Mouse (Mus musculus) cerebellum, adult 9-10 months (tissue): ENCODE data around the gene Adap1.

Experiments
- DNase-seq: peaks from one replicate; pipeline ENCODE4 v3.0.0; 2022

Adap1 gene

DNA sequence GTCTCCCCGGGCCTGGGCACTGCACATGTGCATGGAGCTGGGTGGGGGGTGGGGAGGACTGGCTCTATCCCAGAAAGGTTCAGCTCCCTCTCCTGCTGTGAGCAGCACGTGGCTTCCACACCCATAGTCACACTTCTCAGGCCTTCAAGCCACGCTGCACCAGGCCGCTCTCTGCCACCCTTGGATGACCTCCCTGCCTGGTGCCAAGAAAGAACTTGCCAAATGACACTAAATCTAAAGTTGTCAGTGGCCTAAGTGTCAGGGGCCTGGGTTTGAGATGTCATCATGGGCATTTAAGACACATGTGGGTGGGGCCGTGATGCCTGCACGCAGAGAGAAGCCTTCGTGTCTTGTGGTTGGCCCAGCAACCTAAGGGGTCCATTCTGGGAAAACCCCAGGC is 5.0 kb downstream of the Adap1 start:
- DNase-seq = peak; percentile 25

DNA sequence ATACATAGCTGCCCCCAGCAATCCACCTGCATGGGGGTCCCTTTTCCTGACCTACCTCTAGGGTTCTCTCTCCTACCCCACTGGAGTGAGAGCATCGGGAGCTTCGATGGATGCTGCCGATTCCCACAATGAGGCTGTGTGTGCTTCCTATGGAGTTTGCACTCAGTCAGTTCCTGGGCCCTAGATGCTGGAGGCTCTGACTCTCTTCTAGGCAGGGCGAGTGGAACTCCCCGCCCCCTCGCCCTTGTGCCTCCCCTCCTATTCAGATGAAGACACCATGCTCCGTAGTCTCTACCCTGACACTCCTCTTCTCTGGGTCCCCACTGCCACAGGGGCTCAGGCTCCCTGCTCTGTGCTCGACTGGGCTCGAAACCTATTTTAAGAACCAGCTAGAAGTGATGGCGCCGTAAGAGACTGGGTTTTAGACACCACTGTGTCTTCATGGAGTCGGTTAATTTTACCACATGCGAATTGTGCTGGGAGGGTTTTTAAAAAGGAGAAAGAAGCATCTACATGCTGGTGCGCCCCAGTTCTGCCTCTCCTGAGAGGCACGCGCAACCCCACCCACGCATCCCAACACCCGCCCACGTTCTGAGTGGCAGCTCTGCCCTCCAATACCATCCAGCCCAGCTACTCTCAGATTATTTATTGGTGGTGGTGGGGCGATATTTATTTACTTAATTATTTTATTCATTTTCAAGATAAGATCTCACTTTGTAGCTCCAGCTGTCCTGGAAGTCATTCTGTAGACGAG is 7.5 kb downstream of the Adap1 start:
- DNase-seq = peak; percentile 47

DNA sequence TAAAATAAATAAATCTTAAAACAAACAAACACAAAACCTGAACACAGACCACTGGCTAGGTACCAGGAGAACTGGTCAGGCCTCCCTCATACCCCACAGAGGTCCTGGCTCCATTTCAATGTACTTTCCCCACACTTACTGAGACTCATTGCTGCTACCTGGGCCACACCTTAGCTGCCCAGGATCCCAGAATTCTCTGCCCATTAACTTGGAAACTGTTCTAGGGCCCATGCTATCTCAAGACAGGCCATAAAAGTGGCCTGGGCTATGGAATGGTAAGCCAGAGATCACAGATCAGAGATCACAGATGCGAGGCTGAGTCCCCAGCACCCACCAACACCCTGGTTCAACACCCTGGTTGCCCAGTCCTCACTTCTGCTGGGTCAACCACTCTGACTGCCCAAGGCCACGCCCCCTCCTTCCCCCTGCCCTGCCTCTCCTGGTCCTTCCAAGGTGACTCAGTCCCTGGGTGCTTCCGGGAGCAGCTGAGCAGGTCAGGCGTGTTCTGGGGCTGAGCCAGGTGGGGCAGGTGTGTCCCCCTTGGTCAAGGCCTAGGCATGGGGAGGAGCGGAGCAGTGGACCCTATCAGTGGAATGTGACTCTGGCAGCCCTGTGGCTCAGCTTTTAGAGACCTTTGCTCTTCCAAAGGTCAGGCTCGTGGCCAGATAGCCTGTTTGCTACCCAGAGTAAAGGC is 8.3 kb downstream of the Adap1 start:
- DNase-seq = peak; percentile 41

DNA sequence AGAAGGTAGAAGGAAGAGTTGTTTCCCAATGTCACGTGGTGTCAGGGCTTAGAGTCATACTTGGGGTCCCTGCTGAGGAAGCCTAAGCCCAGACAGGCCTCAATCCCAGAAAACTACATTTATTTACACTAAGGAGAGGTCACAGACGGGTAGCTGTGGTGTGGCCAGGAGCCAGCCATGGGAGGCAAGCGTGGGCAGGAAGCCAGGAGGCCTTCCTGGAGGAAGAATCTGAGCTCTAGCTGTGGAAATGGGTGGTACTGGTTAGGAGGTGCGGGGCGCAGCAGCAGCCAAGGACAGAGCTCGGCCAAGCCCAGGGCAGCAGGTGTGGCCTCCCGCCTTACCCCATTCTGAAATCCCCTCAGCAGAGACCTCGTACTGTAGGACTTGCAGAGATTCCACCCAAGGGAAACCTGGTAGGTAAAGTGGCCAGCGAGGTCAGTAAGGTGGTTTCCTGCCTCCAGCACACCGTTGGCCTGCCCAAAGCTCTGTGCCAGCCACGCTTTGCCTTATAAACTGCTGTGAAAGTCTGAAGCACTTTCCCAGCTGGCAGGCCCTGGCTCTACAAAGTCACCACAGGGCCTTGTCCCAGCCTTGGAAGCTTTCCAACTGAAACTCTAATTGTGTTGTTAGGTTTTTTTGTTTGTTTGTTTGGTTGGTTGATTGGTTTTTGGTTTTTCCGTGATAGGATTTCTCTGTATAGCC is 10.3 kb downstream of the Adap1 start:
- peak; percentile 47 for DNase-seq

DNA sequence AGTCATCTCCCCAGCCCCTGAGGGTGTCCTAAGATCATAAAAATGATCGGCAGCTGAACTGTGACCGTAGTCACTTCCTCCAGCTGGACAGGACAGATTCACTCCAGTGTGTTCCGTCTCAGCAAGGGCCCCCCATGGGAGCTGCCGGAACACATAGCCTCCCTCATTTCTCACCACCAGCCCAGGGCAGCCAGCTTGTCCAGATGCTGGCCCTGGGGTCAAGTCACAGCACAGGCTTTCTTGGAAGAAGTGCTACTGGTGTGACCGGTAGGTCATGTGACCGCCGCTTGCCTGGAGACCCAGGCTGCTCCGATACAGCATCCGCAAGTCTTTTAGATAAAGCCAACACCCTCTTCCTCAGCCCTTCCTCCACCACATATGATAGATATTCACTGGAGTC is 11.9 kb downstream of the Adap1 start:
- no peak for DNase-seq

DNA sequence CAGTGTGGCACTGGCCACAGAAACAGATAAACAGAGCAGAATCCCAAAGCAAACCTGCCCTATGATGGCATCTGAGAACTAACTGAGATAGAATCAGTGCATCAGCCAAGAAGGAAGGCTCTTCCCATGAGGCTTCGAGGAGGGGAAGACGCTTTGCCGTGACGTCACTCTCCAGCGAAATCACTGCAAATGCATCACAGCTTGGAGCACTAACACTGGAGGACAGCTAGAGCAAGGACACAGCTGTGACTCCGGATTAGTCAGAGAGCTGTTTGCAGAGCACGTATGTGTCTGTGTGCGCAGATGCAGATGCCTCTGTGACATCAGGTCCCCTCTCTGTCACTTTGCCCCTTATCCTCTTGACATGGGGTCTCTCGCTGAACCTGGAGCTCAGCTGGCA is 13.6 kb downstream of the Adap1 start:
- DNase-seq = no peak

DNA sequence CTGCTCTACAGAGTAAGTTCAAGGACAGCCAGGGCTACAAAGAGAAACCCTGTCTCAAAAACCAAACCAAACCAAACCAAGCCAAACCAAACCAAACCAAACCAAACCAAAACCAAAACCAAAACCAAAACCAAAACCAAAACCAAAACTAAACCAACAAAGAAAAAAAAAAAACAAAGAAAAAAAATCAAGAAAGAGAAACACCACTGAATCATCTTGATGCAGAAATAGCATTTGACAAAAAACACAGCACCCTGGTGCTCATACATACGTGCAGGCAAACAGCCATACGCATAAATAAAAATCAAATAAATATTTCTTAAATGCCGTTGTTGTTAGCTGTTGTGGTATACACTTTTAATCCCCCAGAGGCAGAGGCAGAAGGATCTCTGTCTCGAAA is 14.9 kb downstream of the Adap1 start:
- no peak for DNase-seq

DNA sequence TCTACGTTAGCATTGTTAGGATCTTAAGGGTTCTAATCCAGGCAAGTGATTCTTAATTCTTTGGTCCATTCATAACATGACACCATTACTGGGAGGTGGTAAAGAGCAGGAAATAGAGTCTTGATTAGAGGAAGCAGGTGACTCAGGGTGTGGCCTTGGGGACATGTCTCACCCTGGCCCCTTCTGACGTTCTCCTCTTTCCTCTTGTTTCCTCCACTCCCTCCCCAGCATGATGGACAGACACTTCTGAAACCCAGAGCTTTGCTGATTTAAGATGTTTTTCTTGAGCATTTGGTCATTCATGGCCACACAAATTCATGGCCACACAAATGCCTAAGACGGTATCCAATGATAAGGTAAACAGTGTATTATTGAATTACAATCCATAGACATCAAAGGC is 15.5 kb downstream of the Adap1 start:
- DNase-seq = no peak

DNA sequence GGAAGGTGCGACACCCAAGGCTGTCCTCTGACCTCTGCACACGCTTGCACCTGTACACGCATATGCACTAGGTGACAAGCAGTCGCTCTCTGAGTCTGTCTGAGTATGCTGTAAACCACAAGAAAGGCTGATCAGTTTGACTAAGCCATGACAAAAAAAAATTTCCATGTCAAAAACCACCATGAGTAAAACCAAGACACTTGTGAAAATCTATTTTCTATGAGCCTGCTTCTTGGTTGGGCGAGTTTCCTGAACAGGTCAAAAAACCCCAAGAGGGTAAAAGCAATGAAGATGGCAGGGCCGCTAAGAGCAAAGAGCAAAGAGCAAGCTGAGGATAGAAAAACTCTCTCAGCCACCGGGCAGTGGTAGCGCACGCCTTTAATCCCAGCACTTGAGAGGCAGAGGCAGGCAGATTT is 21.8 kb downstream of the Adap1 start:
- DNase-seq = no peak

DNA sequence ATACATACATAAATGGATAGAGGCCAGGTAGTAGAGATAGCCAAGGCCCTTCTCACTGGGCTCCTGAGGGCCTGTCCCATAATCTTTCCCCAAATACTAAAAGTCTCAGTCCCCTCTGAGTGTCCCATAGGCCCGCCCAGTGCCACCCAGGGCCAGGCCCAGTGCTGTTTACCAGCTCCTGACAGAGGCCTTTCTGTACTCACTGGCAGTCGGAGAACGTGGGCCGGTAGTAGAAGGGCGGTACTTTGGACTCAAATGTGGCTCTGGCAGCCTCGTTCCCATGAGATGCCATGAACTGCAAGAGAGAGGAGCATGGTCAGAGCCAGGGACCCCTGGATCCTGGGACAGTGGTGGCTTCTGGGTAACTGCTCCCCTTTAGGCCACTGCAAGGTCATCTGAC is 23.3 kb downstream of the Adap1 start:
- DNase-seq = no peak

DNA sequence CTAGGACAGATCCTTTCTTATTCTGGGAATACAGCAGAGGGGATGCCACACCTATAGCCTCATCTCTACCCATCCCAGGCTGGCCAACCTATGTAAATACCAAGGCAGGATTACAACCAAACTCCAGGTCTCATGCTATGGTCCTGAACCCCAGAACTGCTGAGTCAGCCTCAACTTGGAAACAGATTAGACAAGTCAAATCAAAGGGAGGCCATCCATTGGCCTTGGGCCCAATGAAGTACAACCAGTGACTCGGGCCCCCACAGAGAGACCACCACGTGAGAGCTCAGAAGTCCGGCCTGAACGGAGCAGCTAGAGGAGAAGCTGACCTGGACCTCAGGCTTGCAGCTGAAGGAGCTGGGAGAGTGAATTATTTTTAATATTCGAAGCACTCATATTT is 27.7 kb downstream of the Adap1 start:
- DNase-seq = no peak

DNA sequence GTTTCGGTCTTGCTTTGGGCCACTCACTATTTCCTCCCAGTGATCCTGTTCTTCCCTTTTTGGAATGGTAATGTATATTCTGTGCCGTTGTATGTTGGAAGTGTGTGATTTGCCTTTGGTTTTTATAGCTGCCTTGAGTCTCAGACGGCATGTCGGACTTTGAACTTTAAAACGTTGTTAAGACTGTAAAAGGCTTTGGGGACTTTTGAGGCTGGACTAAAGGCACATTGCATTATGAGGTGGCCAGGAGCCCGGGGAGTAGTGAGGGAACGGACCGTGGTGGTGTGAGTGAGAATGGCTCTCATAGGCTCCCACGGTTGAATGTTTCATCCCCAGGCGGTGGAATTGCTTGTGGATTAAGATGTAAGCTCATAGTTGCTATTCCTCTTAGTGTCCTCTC is 28.3 kb downstream of the Adap1 start:
- no peak for DNase-seq

DNA sequence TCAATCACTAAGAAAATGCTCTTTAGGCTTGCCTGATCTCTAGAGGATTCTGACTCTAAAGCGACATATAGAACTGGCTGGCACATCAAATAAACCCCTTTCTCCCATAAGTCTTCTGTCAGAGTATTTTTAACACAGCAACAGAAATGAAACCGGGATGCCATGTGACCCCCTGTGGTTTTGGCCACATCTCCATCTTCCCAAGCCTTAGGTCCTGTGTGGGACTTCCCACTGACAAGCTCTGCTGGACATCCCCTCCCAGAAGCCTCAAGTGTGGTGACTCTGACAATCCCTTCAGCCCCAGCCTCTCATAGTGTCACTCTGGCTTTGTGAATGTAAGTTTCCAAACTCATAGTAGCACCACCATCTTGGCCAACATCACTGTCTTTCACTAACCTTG is 31.3 kb downstream of the Adap1 start:
- DNase-seq = no peak

DNA sequence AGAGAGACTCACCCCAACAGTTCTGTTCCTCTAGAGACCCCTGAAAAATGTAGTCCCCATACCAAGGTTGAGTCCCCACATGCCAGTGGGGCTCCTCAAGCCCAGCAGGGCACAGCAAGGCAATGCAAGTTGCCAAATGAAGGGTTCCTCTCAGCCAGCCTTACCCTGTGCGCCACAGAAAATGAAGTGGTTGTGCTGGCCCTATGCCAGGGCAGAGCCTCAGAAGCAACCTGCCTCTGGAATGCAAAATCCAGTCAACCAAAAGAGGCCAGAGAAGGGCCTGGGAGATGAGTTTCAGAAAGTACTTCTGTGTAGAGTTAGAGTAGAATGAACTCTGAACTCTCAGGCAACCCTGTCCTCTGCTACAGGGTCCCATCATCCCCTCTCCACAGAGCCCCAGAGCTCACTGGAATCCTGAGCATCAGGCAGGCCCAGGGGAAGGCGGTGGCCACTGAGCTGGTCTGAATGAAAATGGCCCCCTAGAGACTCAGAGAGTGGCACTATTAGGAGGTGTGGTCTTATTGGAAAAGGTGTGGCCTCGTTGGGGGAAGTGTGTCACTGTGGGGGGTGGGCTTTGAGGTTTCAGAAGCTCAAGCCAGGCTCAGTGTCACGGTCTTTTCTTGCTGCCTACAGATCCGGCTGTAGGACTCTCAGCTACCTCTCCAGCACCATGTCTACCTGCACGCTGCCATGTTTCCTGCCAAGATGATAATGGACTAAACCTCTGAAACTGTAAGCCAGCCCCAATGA is 33.4 kb downstream of the Adap1 start:
- no peak for DNase-seq

DNA sequence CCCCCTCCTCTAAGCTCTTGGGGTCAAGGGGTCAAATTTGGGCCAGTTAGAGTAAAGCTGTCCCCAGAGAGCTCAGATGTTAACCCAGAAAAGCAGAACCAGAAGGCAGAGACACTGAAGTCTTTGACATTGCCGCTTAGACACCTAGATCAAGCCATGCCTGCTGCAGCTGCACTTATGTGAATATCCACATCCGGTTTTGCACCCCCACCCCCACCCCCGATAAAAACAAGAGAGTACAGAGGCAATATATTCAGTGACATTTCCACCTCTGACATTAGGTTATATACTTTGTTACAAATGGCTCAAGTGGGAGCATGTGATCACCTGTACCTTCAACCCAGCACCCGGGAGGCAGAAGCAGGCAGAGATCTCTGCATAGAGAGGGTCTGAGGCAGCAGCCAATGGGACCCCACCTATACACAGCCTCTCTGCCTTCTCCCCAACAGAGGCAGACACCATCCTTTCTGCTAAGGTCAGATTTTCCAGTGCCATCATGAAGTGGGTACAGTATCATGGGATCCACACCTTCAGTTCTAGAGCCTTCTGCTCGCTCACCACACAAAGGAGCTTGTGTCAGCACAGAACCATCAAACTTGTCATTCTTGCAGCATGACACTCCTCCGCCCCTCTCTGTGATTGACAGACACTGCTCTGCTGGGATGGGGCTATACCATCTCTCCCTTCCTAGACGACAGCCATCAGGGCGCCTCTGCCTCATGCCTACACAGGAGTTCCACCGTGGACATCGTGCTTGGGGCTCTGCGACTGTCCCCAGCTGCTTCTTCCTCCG is 34.8 kb downstream of the Adap1 start:
- DNase-seq = no peak

DNA sequence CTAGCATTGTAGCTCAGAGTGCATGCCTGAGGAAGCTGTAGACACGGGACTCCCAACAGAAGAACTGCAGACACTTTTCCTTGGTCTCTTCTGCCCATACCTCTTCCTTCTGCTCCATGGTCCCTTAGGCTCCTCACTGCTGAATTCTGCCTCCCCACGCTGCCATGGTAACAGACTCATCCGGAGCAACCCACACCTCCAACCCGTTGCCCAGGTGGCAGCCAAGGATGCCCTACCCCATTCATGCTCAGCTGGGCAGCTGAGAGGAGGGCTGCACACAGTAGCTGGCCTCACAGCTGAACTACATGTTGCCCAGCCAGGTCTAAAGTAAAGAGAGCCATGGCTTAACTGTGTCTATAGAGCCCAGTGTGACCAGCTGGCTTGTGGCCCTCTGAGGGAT is 36.8 kb downstream of the Adap1 start:
- DNase-seq = no peak

DNA sequence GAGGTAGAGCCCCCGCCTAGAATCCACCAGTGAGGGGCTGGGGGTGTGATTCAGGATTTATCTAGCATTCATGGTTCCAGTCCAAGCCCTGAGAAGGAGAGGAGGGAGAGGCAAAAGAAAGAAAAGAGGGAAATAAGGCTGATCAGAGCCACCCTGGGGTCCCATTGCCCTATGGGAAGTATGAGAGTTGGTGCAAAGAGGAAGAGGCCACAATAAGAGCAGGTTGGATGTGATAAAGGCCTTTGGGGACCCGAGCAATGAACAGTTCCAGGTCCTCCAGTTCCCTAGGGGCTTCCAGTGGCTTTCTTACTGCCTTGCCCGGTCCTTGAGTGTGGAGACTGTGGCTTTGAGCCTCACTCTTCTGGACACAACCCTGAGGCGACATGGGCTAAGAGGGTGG is 37.6 kb downstream of the Adap1 start:
- DNase-seq = no peak

DNA sequence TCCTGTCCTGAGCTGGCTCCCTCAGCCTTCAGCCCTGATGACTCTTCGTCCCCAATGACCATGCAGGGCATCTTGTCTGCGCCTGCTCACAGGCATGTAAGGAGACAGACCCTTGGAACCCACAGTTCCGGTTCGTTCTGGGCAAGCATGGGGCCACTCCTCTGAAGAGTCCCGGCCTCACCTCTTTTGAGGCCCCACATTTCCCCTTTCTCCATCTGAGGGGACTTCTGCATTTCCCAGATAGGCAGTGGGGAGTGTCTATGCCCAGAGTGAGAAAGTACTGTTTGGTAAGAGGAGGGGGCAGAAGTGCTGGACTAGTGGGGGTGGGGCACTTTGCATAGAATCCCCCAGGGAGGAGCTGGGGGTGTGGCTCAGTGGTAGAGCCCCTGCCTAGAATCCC is 38.3 kb downstream of the Adap1 start:
- DNase-seq = no peak

DNA sequence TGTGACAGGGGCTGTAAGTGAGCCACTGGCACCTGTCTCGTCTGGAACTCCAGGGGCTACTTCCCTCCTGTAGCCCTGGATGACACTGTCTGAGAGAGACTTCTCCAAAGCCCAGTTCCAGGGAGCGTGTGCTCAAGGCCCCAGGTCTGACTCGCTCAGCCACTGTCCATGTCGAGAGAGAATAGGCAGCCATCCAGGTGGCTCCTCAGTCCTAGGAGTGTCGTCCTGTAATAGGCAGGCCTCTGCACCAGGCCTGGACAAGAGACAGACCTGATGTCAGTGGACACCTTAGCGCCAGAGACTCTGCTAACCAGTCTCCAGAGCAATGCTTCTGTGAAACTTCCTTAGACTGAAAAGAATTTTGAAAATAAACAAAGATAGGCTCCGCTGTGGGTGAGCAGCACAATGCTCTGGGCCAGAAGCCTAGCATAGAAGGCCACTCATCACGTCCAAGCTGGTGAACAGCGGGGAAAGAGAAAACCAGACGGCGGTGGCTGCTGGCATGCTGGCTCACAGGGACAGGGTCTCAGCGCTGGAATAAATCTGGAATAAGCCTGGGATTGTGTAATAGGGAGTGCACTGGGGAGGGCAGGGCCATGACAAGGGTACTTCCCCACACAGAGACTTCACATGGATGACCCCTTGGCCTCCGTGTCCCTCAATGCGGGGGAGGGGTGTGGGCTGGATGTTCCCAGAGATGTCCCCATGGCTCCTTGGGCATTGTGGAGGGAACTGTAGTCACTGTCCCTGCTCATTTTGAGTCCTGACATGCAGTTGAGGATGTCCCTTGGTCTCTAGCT is 39.1 kb downstream of the Adap1 start:
- no peak for DNase-seq

DNA sequence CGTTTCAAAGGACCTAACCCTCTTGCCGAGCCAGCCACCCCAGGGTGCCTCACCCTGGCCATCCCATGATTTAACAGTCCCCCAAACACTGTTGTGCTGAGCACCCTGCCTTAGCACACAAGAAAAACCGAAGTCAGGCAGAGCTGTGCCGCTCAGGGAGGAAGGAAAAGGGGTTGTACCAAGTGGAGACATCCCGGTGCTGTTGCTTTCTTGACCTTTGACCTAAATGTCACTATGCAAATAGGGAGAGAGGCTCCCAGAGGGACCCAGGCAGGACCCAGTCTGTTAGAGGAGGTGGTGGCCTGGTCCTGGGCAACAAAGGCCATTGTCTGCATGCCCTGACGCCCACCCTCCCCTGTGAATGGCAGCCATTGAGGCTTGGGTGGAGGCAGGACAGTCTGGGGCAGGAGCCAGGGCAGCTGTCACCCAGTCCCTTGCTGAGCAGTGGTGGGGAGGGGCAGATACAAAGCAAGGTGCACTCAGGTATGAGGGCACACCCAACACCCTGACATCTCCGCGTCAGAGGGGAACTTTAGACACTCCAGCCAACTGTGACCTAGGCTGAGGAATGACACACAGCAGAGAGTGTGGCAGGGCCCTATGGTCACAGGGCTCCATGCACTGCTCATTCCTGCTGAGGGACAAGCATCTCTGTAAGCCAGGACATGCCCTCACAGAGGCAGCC is 39.9 kb downstream of the Adap1 start:
- no peak for DNase-seq
